Mouse (Mus musculus) stomach, postnatal 0 days (tissue): ENCODE data around the gene Ehhadh. TPM values are rescaled to one million over a fixed set of nuclear protein-coding genes. Genes with fewer than 3 reads are reported as not detected.

Source experiments
- ATAC-seq: fragments of 200-750 bp; cut with Nextera tagmentation; 2 replicates; pipeline ENCODE4 v1.8.0; 2017; ENCODE audit not compliant: low FRiP score, low TSS enrichment
- DNase-seq: peaks from one replicate; pipeline ENCODE4 v3.0.0-alpha.2; 2016; ENCODE audit warnings: low spot score
- H3K27ac ChIP-seq: fragments of 300-500 bp; sonication (generic); replicated peaks from 2 replicates; pipeline ENCODE4 v1.5.1; 2014; ENCODE audit warnings: mild to moderate bottlenecking, control low read depth
- H3K27me3 ChIP-seq: fragments of 300-500 bp; sonication (generic); 2 replicates; pipeline ENCODE4 v1.6.1; 2014; ENCODE audit warnings: low read length; ENCODE audit not compliant: control insufficient read depth, insufficient read depth
- H3K36me3 ChIP-seq: fragments of 300-500 bp; sonication (generic); 2 replicates; pipeline ENCODE4 v1.6.1; 2014; ENCODE audit warnings: low read length, mixed read lengths; ENCODE audit not compliant: control insufficient read depth, insufficient read depth
- H3K4me1 ChIP-seq: fragments of 300-500 bp; sonication (generic); replicated peaks from 2 replicates; pipeline ENCODE4 v1.6.1; 2014; ENCODE audit warnings: antibody characterized with exemption; ENCODE audit not compliant: control insufficient read depth, insufficient read depth
- H3K4me2 ChIP-seq: fragments of 300-500 bp; sonication (generic); replicated peaks from 2 replicates; pipeline ENCODE4 v1.6.1; 2014; ENCODE audit warnings: low read depth, mild to moderate bottlenecking, control low read depth, moderate library complexity
- H3K4me3 ChIP-seq: fragments of 300-500 bp; sonication (generic); 2 replicates; pipeline ENCODE4 v1.5.1; 2014; ENCODE audit warnings: low read depth, low read length, control low read depth
- H3K9ac ChIP-seq: fragments of 300-500 bp; sonication (generic); 2 replicates; pipeline ENCODE4 v1.6.1; 2014; ENCODE audit warnings: mild to moderate bottlenecking, low read length, control low read depth, mixed read lengths
- H3K9me3 ChIP-seq: fragments of 300-500 bp; sonication (generic); 2 replicates; pipeline ENCODE4 v1.6.1; 2016; ENCODE audit warnings: low read length; ENCODE audit not compliant: control insufficient read depth
- CTCF ChIP-seq: IDR thresholded peaks from 2 replicates; pipeline ENCODE4 v1.5.1; 2016; ENCODE audit warnings: antibody characterized with exemption, low read depth, mild to moderate bottlenecking, moderate library complexity
- EP300 ChIP-seq: optimal IDR thresholded peaks from 2 replicates; pipeline ENCODE3; 2016; ENCODE audit warnings: antibody characterized with exemption
- WGBS: fragments of 180-500 bp; shearing (Covaris S2); extraction: QIAGEN DNeasy Blood & Tissue Kit; methylation state at CpG from one replicate; pipeline ENCODE4 v1.1.7; 2014; 5-methylcytosine and 5-hydroxymethylcytosine counted together
- polyA plus RNA-seq: library from polyadenylated mRNA; unstranded; fragments of >200 nt; fragmentation: Nextera tagmentation; extraction: Ambion mirVana; gene quantifications from 2 replicates; pipeline ENCODE4 v1.2.1, GENCODE M21; 2015

Ehhadh gene
- polyA plus RNA-seq, 1 experiment from 2014 or later: 30.9 TPM

- Histone ChIP-seq H3K9me3 (no peaks in the 10 kb centered on the region), H3K4me1 (no peaks in the 10 kb centered on the region), H3K9ac (no peak overlapping the region), H3K4me2 (no peak overlapping the region), H3K36me3 (no peaks in the 10 kb centered on the region), H3K27me3 (no peaks in the 10 kb centered on the region), H3K4me3 (no peak overlapping the region), H3K27ac (no peak overlapping the region)
- TF ChIP-seq EP300 (no peak), CTCF (no peak)
- WGBS: 82% methylated on average over 10 of the region's 10 CpGs
- no peak for DNase-seq
- no peak for ATAC-seq
Measured at GRCm38 (mm10) chr16:21714516-21714915, 73.1 kb downstream of the Ehhadh start.

Other genes starting within 250 kb of the Ehhadh start
- 9.6 and 10.3 TPM in 2 replicates for gene 2510009E07Rik, start 93.1 kb downstream of the Ehhadh start, polyA plus RNA-seq
- 0.40 and 0.50 TPM in 2 replicates for gene Map3k13, start 6.5 kb upstream of the Ehhadh start, polyA plus RNA-seq
- 37.6 TPM in 2 replicates for gene Tmem41a, start 159.7 kb upstream of the Ehhadh start, polyA plus RNA-seq
- gene Liph, start 207.9 kb upstream of the Ehhadh start, polyA plus RNA-seq: 34.6 and 35.2 TPM in 2 replicates
- gene Senp2, start 221.7 kb upstream of the Ehhadh start, polyA plus RNA-seq: 18.8 and 19.2 TPM in 2 replicates